In the genomic region with DNA sequence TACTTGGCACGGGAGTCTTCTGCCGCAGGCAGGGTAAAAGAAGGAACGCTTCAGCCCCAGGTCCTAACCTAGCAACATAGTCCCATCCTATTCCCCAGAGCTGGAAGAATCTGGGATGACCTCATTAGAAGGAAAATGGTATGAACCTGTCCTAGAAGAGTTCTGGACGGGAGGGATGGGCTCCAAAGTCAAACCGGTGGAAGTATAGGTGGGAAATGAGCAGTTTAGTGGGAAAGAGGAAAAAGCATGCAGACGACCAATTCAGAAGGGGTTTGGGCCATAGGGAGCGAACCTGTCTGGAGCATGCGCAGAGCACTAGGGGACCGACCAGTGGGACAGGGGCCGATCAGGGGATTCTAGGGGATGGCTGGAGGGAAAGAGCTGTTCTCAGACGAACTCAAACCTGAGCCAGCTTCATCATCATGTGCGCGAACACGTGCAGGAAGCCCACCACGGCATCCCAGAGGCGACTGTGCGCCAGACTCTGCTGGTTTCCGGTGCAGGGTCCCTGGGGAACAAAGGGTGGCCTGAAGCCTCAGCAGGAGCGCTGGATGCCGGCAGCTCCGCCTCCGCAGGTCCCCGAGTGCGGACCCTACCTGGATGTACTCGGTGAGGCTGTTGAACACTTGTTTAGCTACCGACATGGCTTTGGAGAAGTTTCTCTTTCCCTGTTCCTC, we compare ENCODE assay signal across 8 mouse cellular contexts. TPM values are rescaled to one million over a fixed set of nuclear protein-coding genes. Genes with fewer than 3 reads are reported as not detected.
DNase-seq lines count a peak whose midpoint lies in the region; ATAC-seq and TF ChIP-seq lines count a peak whose summit lies in the region.

No protein-coding gene starts in this region.

- 2% methylated on average over 26 of the region's 26 CpGs for WGBS in kidney, embryonic 15.5 days
- under 1% methylated on average over 26 of the region's 26 CpGs for WGBS in heart, embryonic 12.5 days
- WGBS in limb, embryonic 12.5 days, result 2% methylated on average over 26 of the region's 26 CpGs
- 1% methylated on average over 26 of the region's 26 CpGs for WGBS in neural tube, embryonic 15.5 days
- WGBS in lung, adult 2 months, result 3% methylated on average over 26 of the region's 26 CpGs

- H3K4me2 ChIP-seq in kidney, embryonic 15.5 days, result peak overlapping the region; percentile 86
- H3K4me2 ChIP-seq in heart, embryonic 12.5 days, result peak overlapping the region; percentile 80
- peak overlapping the region; percentile 80 for H3K4me2 ChIP-seq in limb, embryonic 12.5 days
- H3K4me2 ChIP-seq in neural tube, embryonic 15.5 days, result peak overlapping the region; percentile 72

- H3K9me3 ChIP-seq in kidney, embryonic 15.5 days (replicated peaks), result no peaks in the 10 kb centered on the region
- peaks cover 14% of the 10 kb centered on the region for H3K9me3 ChIP-seq in heart, embryonic 12.5 days (replicated peaks)
- no peaks in the 10 kb centered on the region for H3K9me3 ChIP-seq in limb, embryonic 12.5 days
- no peaks in the 10 kb centered on the region for H3K9me3 ChIP-seq in neural tube, embryonic 15.5 days (replicated peaks)

- 0 out of 2 replicates have a peak, but pooled peaks cover 2% of the 10 kb centered on the region for H3K27me3 ChIP-seq in kidney, embryonic 15.5 days
- H3K27me3 ChIP-seq in heart, embryonic 12.5 days (replicated peaks), result peaks cover 16% of the 10 kb centered on the region
- H3K27me3 ChIP-seq in limb, embryonic 12.5 days, result no peaks in the 10 kb centered on the region
- H3K27me3 ChIP-seq in neural tube, embryonic 15.5 days (replicated peaks), result no peaks in the 10 kb centered on the region

- H3K27ac ChIP-seq in kidney, embryonic 15.5 days, result peak overlapping the region; percentile 68
- no peak overlapping the region for H3K27ac ChIP-seq in heart, embryonic 12.5 days (ENCODE audit: poor library complexity, severe bottlenecking)
- H3K27ac ChIP-seq in limb, embryonic 12.5 days, result peak overlapping the region; percentile 72
- peak overlapping the region; percentile 23; the same call in 1 of the 2 replicates for H3K27ac ChIP-seq in neural tube, embryonic 15.5 days (replicated peaks)

- no peak for DNase-seq in kidney, adult 8-10 months
- DNase-seq in embryo, embryonic 10 days (ENCODE audit: low spot score), result peak; percentile 79
- DNase-seq in ovary, postnatal 36 days (ENCODE audit: low spot score), result no peak
- DNase-seq in lung, adult 2 months, result no peak

- TF ChIP-seq POLR2A in lung, adult 2 months (IDR thresholded peaks at IDR 0.05; ENCODE audit: borderline replicate concordance, extremely low read depth, low read depth, low read length), result no peak

- H3K9ac ChIP-seq in kidney, embryonic 15.5 days, result peak overlapping the region; percentile 52
- peak overlapping the region; percentile 59 for H3K9ac ChIP-seq in heart, embryonic 12.5 days
- peak overlapping the region; percentile 65 for H3K9ac ChIP-seq in limb, embryonic 12.5 days (replicated peaks)
- peak overlapping the region; percentile 42 for H3K9ac ChIP-seq in neural tube, embryonic 15.5 days (replicated peaks)

- TF ChIP-seq CTCF in lung, adult 2 months (IDR thresholded peaks at IDR 0.05; ENCODE audit: insufficient read depth, low read length), result no peak

- ATAC-seq in kidney, embryonic 15.5 days (replicated peaks; ENCODE audit: low FRiP score), result peak; percentile 47
- ATAC-seq in heart, embryonic 12.5 days (ENCODE audit: insufficient number of reproducible peaks, low FRiP score), result peak; percentile 33; the same call in 1 of the 2 replicates
- ATAC-seq in limb, embryonic 12.5 days (ENCODE audit: insufficient number of reproducible peaks, insufficient read depth, low FRiP score, low TSS enrichment, low read depth), result peak; percentile 70; the same call in 1 of the 2 replicates
- peak; percentile 35 for ATAC-seq in neural tube, embryonic 15.5 days (ENCODE audit: low FRiP score)

- H3K36me3 ChIP-seq in kidney, embryonic 15.5 days, result no peaks in the 10 kb centered on the region
- no peaks in the 10 kb centered on the region for H3K36me3 ChIP-seq in heart, embryonic 12.5 days
- no peaks in the 10 kb centered on the region for H3K36me3 ChIP-seq in limb, embryonic 12.5 days
- no peaks in the 10 kb centered on the region for H3K36me3 ChIP-seq in neural tube, embryonic 15.5 days

- H3K4me1 ChIP-seq in kidney, embryonic 15.5 days, result peaks cover 35% of the 10 kb centered on the region
- peaks cover 16% of the 10 kb centered on the region for H3K4me1 ChIP-seq in heart, embryonic 12.5 days (replicated peaks)
- H3K4me1 ChIP-seq in limb, embryonic 12.5 days (replicated peaks), result peaks cover 16% of the 10 kb centered on the region
- H3K4me1 ChIP-seq in neural tube, embryonic 15.5 days, result peaks cover 28% of the 10 kb centered on the region
- H3K4me1 ChIP-seq in lung, adult 2 months (ENCODE audit: control insufficient read depth, insufficient read depth, low read length), result 0 out of 2 replicates have a peak, but pooled peaks cover 2% of the 10 kb centered on the region

- peak overlapping the region; percentile 48 for H3K4me3 ChIP-seq in kidney, embryonic 15.5 days (replicated peaks)
- H3K4me3 ChIP-seq in heart, embryonic 12.5 days, result peak overlapping the region; percentile 45
- peak overlapping the region; percentile 48 for H3K4me3 ChIP-seq in limb, embryonic 12.5 days (replicated peaks)
- peak overlapping the region; percentile 44 for H3K4me3 ChIP-seq in neural tube, embryonic 15.5 days (replicated peaks)
- H3K4me3 ChIP-seq in lung, adult 2 months (replicated peaks; ENCODE audit: extremely low read depth, low read depth, low read length), result no peak overlapping the region

RNA-seq across cellular contexts. Expression of gene Map4k1, which starts 58.3 kb away (rescaled TPM):
- 9.0 and 9.6 TPM in 2 replicates for polyA plus RNA-seq in kidney, embryonic 15.5 days (2015; fragmentation: Nextera tagmentation; extraction: Ambion mirVana)
- 5.8 and 6.5 TPM in 2 replicates for polyA plus RNA-seq in heart, embryonic 12.5 days (2016; fragmentation: Nextera tagmentation; extraction: Ambion mirVana)
- polyA plus RNA-seq in limb, embryonic 12.5 days (2016; fragmentation: Nextera tagmentation; extraction: Ambion mirVana), result 10.9 and 11.9 TPM in 2 replicates
- polyA plus RNA-seq in neural tube, embryonic 15.5 days (2015; fragmentation: Nextera tagmentation; extraction: Ambion mirVana), result 10.3 and 19.2 TPM in 2 replicates
- 16.7 and 17.0 TPM in 2 replicates for polyA plus RNA-seq in lung, adult 2 months (2012; rRNA removed)

RNA-seq across cellular contexts. Expression of gene Eif3k, which starts 58.5 kb away (rescaled TPM):
- polyA plus RNA-seq in kidney, embryonic 15.5 days (2015; fragmentation: Nextera tagmentation; extraction: Ambion mirVana), result 401 and 402 TPM in 2 replicates
- 254 and 255 TPM in 2 replicates for polyA plus RNA-seq in heart, embryonic 12.5 days (2016; fragmentation: Nextera tagmentation; extraction: Ambion mirVana)
- polyA plus RNA-seq in limb, embryonic 12.5 days (2016; fragmentation: Nextera tagmentation; extraction: Ambion mirVana), result 438 and 440 TPM in 2 replicates
- polyA plus RNA-seq in neural tube, embryonic 15.5 days (2015; fragmentation: Nextera tagmentation; extraction: Ambion mirVana), result 306 and 324 TPM in 2 replicates
- 175 and 234 TPM in 2 replicates for polyA plus RNA-seq in lung, adult 2 months (2012; rRNA removed)
